Comparison of ENCODE assay signal across 13 mouse cellular contexts in the genomic region with DNA sequence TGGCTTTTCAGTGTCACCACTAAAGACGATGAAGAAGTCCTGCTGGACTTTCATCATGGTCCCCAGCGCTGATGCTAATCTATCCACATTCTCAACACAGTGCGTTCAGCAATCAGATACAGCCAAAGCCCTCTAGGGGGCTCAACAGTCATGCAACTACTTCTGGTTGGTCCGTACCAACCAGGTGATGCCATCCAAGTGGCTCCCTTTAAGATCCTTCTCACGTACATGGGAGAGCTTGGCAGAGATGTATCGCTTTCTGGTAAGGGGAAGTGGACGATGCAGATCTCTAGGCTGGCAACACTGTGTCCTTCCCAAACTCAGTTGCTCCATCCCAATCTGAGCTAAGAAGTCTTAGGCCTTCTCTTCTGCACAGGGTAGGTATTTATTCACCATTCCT.
DNase-seq lines count a peak whose midpoint lies in the region.
"Had no signal": no experiment of that assay in that cellular context is flagged by ENCODE, and none has a peak within 500 bp of the region (broad histone marks: within the 10 kb centered on the region; RNA-seq: fewer than 3 reads in every experiment).

No protein-coding gene starts in this region.

- DNase-seq in cerebellum, adult 9-11 months = peak; percentile 11
- no peak for DNase-seq in cerebellum, adult 9-10 months
- DNase-seq in layer of hippocampus, adult 9-11 months = peak; percentile 36
- DNase-seq in layer of hippocampus, postnatal 25 days (ENCODE audit: extremely low spot score in 1 of 2, low spot score in 1 of 2) = no peak
- DNase-seq in A20 (ENCODE audit: low read depth, low spot score) = peak; percentile 5
- peak; percentile 64 for DNase-seq in brain, adult 2 months (ENCODE audit: low read depth, low spot score)
- DNase-seq in adrenal gland, postnatal 14 days = no peak
- DNase-seq: cerebellum, adult 11 months; embryo, embryonic 11 days; gastrocnemius, postnatal 10 days; kidney, adult 9 months; lung, adult 18-20 months; thymus, adult 18-20 months had no signal

Comparison
In these comparisons a context has a peak if more than half of its experiments do, and no peak if none do; other contexts are left out.
1. DNase-seq: peak in cerebellum, adult 9-11 months (single experiment), layer of hippocampus, adult 9-11 months (single experiment), A20 (single experiment) and brain, adult 2 months (single experiment); none in cerebellum, adult 9-10 months (single experiment), layer of hippocampus, postnatal 25 days (0 of 2) and adrenal gland, postnatal 14 days (single experiment).